Mouse (Mus musculus) spleen, postnatal 36 days (tissue): Measurements from ENCODE around the gene Pnliprp2.

Source experiments
- DNase-seq, 2 experiments: peaks; one replicate each; pipeline ENCODE4 v3.0.0; 2022; ENCODE audit warnings: low spot score in 2 of 2, mixed read lengths in 1 of 2

The Pnliprp2 gene

GRCm38 (mm10) chr19:58795114-58795669 is 35.7 kb downstream of the Pnliprp2 start:
- no peak for DNase-seq

- no peak for DNase-seq
Measured at GRCm38 (mm10) chr19:58805191-58805779, 45.8 kb downstream of the Pnliprp2 start.

GRCm38 (mm10) chr19:58806364-58806763 is 46.8 kb downstream of the Pnliprp2 start:
- DNase-seq: peak; percentile 28 to 36

GRCm38 (mm10) chr19:58808864-58809263 is 49.3 kb downstream of the Pnliprp2 start:
- no peak for DNase-seq

- DNase-seq: no peak
Measured at GRCm38 (mm10) chr19:58810536-58810935, 51.0 kb downstream of the Pnliprp2 start.

GRCm38 (mm10) chr19:58815179-58815922 is 55.8 kb downstream of the Pnliprp2 start:
- DNase-seq: no peak

GRCm38 (mm10) chr19:58816453-58817041 is 57.0 kb downstream of the Pnliprp2 start:
- no peak for DNase-seq

GRCm38 (mm10) chr19:58817398-58817797 is 57.9 kb downstream of the Pnliprp2 start:
- no peak for DNase-seq

- DNase-seq: peak; percentile 30 to 36
Measured at GRCm38 (mm10) chr19:58818571-58819415, 59.3 kb downstream of the Pnliprp2 start.

- no peak for DNase-seq
Measured at GRCm38 (mm10) chr19:58822454-58823200, 63.1 kb downstream of the Pnliprp2 start.

GRCm38 (mm10) chr19:58823301-58823700 is 63.8 kb downstream of the Pnliprp2 start:
- no peak for DNase-seq

GRCm38 (mm10) chr19:58824316-58824715 is 64.8 kb downstream of the Pnliprp2 start:
- no peak for DNase-seq
